Mouse (Mus musculus) heart, embryonic 14.5 days (tissue): ENCODE results near the gene Opalin. TPM values are rescaled to one million over a fixed set of nuclear protein-coding genes. Genes with fewer than 3 reads are reported as not detected.

Source experiments
- ATAC-seq: fragments of 200-750 bp; cut with Nextera tagmentation; 2 replicates; pipeline ENCODE4 v1.8.0; 2017; ENCODE audit warnings: low read depth, moderate TSS enrichment; ENCODE audit not compliant: insufficient number of reproducible peaks, insufficient read depth, low FRiP score
- H3K27ac ChIP-seq, 2 experiments: fragments of 200-500 bp in 1 of 2; fragments of 300-500 bp in 1 of 2; sonication (generic) in 1 of 2; replicated peaks in 1 of 2; 2 replicates each; pipeline ENCODE4 v1.5.1; 2012 to 2014; ENCODE audit warnings: low read depth in 2 of 2, low read length in 2 of 2, control low read depth in 1 of 2, mild to moderate bottlenecking in 1 of 2, mixed read lengths in 1 of 2; ENCODE audit not compliant: control insufficient read depth in 1 of 2, insufficient read depth in 1 of 2
- H3K27me3 ChIP-seq: fragments of 300-500 bp; sonication (generic); 2 replicates; pipeline ENCODE4 v1.6.1; 2014; ENCODE audit warnings: mild to moderate bottlenecking, low read length, control low read depth; ENCODE audit not compliant: control insufficient read depth, insufficient read depth
- H3K36me3 ChIP-seq: fragments of 300-500 bp; sonication (generic); 2 replicates; pipeline ENCODE4 v1.6.1; 2014; ENCODE audit warnings: mild to moderate bottlenecking, control low read depth, low read length, mixed read lengths; ENCODE audit not compliant: control insufficient read depth, insufficient read depth
- H3K4me1 ChIP-seq, 2 experiments: fragments of 200-500 bp in 1 of 2; fragments of 300-500 bp in 1 of 2; sonication (generic) in 1 of 2; 2 replicates each; pipeline ENCODE4 v1.6.1; 2012 to 2014; ENCODE audit warnings: low read length in 2 of 2, control low read depth in 1 of 2, mixed read lengths in 1 of 2; ENCODE audit not compliant: control insufficient read depth in 2 of 2, insufficient read depth in 2 of 2
- H3K4me2 ChIP-seq: fragments of 300-500 bp; sonication (generic); 2 replicates; pipeline ENCODE4 v1.6.1; 2014; ENCODE audit warnings: mild to moderate bottlenecking, low read length
- H3K4me3 ChIP-seq, 2 experiments: fragments of 200-500 bp in 1 of 2; fragments of 300-500 bp in 1 of 2; sonication (generic) in 1 of 2; 2 replicates each; pipeline ENCODE4 v1.5.1; 2012 to 2014; ENCODE audit warnings: low read length in 2 of 2, mild to moderate bottlenecking in 2 of 2, control low read depth in 1 of 2, low read depth in 1 of 2, moderate library complexity in 1 of 2; ENCODE audit not compliant: control insufficient read depth in 1 of 2, insufficient read depth in 1 of 2
- H3K9ac ChIP-seq: fragments of 300-500 bp; sonication (generic); 2 replicates; pipeline ENCODE4 v1.6.1; 2014; ENCODE audit warnings: mild to moderate bottlenecking, low read length
- H3K9me3 ChIP-seq: fragments of 300-500 bp; sonication (generic); 2 replicates; pipeline ENCODE4 v1.6.1; 2016; ENCODE audit warnings: low read length, control low read depth; ENCODE audit not compliant: control insufficient read depth
- WGBS: fragments of 180-500 bp; shearing (Covaris S2); extraction: QIAGEN DNeasy Blood & Tissue Kit; methylation state at CpG from one replicate; pipeline ENCODE4 v1.1.7; 2014; 5-methylcytosine and 5-hydroxymethylcytosine counted together
- polyA plus RNA-seq: library from polyadenylated mRNA; unstranded; fragments of >200 nt; fragmentation: Nextera tagmentation; extraction: Ambion mirVana; gene quantifications from 2 replicates; pipeline ENCODE4 v1.2.1, GENCODE M21; 2014

The Opalin gene
- polyA plus RNA-seq, 1 experiment from 2014 or later: 0.14 TPM

GRCm38 (mm10) chr19:41029219-41029618 lies 47.7 kb downstream of the Opalin start, which contains the start of gene Dntt:
Gene Dntt, plus strand, starts transcription at chr19:41029275.
- ATAC-seq: no peak
- H3K4me1 ChIP-seq: peaks cover 0 to 2% of the 10 kb centered on the region in 2 experiments; a peak in 1 of 4 replicates
- H3K4me3 ChIP-seq: no peak within 1 kb of the TSS
- no peaks in the 10 kb centered on the region for H3K27me3 ChIP-seq
- no peak within 1 kb of the TSS for H3K9ac ChIP-seq
- H3K27ac ChIP-seq: no peak within 1 kb of the TSS
- no peak within 1 kb of the TSS for H3K4me2 ChIP-seq
- no peaks in the 10 kb centered on the region for H3K36me3 ChIP-seq
- H3K9me3 ChIP-seq: no peaks in the 10 kb centered on the region
- WGBS: 84% methylated on average over 6 of the region's 6 CpGs

- Histone ChIP-seq H3K4me2 (no peak overlapping the region), H3K4me1 (peaks cover 0 to 2% of the 10 kb centered on the region in 2 experiments; a peak in 1 of 4 replicates), H3K4me3 (no peak overlapping the region), H3K27ac (no peak overlapping the region), H3K9me3 (no peaks in the 10 kb centered on the region), H3K36me3 (no peaks in the 10 kb centered on the region), H3K27me3 (no peaks in the 10 kb centered on the region), H3K9ac (no peak overlapping the region)
- ATAC-seq: no peak
- 96% methylated on average over 9 of the region's 9 CpGs for WGBS
Observed at GRCm38 (mm10) chr19:41027601-41028000, 49.3 kb downstream of the Opalin start.

GRCm38 (mm10) chr19:41027024-41027423 lies 49.9 kb downstream of the Opalin start:
- ATAC-seq: no peak
- H3K9ac ChIP-seq: no peak overlapping the region
- H3K27me3 ChIP-seq: no peaks in the 10 kb centered on the region
- H3K27ac ChIP-seq: no peak overlapping the region
- no peak overlapping the region for H3K4me3 ChIP-seq
- H3K4me2 ChIP-seq: no peak overlapping the region
- no peaks in the 10 kb centered on the region for H3K9me3 ChIP-seq
- peaks cover 0 to 2% of the 10 kb centered on the region in 2 experiments; a peak in 1 of 4 replicates for H3K4me1 ChIP-seq
- H3K36me3 ChIP-seq: no peaks in the 10 kb centered on the region
- 92% methylated on average over 5 of the region's 5 CpGs for WGBS

- H3K9me3 ChIP-seq: no peaks in the 10 kb centered on the region
- no peaks in the 10 kb centered on the region for H3K27me3 ChIP-seq
- no peak overlapping the region for H3K4me3 ChIP-seq
- peaks cover 0 to 2% of the 10 kb centered on the region in 2 experiments; a peak in 1 of 4 replicates for H3K4me1 ChIP-seq
- H3K9ac ChIP-seq: no peak overlapping the region
- no peak overlapping the region for H3K27ac ChIP-seq
- H3K4me2 ChIP-seq: no peak overlapping the region
- ATAC-seq: no peak
- 78% methylated on average over 8 of the region's 8 CpGs for WGBS
- no peaks in the 10 kb centered on the region for H3K36me3 ChIP-seq
Observed at GRCm38 (mm10) chr19:41026551-41026950, 50.4 kb downstream of the Opalin start.

GRCm38 (mm10) chr19:41022244-41022643 lies 54.7 kb downstream of the Opalin start:
- Histone ChIP-seq H3K36me3 (no peaks in the 10 kb centered on the region), H3K27me3 (peaks cover 22% of the 10 kb centered on the region), H3K27ac (no peak overlapping the region), H3K4me1 (no peaks in the 10 kb centered on the region), H3K4me3 (no peak overlapping the region), H3K4me2 (no peak overlapping the region), H3K9ac (no peak overlapping the region), H3K9me3 (no peaks in the 10 kb centered on the region)
- no peak for ATAC-seq
- 64% methylated on average over 4 of the region's 4 CpGs for WGBS

- no peak for ATAC-seq
- no peak overlapping the region for H3K27ac ChIP-seq
- H3K4me3 ChIP-seq: no peak overlapping the region
- H3K9me3 ChIP-seq: no peaks in the 10 kb centered on the region
- no peak overlapping the region for H3K9ac ChIP-seq
- H3K27me3 ChIP-seq: peaks cover 22% of the 10 kb centered on the region
- H3K36me3 ChIP-seq: no peaks in the 10 kb centered on the region
- H3K4me1 ChIP-seq: peaks cover 3% of the 10 kb centered on the region in 2 experiments; a peak in 1 of 4 replicates
- H3K4me2 ChIP-seq: no peak overlapping the region
- 64% methylated on average over 3 of the region's 3 CpGs for WGBS
Observed at GRCm38 (mm10) chr19:41020537-41020936, 56.4 kb downstream of the Opalin start.

- H3K27me3 ChIP-seq: peaks cover 22% of the 10 kb centered on the region
- ATAC-seq: no peak
- 68% methylated on average over 5 of the region's 5 CpGs for WGBS
Observed at GRCm38 (mm10) chr19:41019164-41019675, 57.7 kb downstream of the Opalin start.

More at GRCm38 (mm10) chr19:41019164-41019675, 57.7 kb downstream of the Opalin start:
- H3K4me3 ChIP-seq: no peak overlapping the region
- no peak overlapping the region for H3K9ac ChIP-seq
- no peak overlapping the region for H3K27ac ChIP-seq
- peaks cover 3% of the 10 kb centered on the region in 2 experiments; a peak in 1 of 4 replicates for H3K4me1 ChIP-seq
- no peaks in the 10 kb centered on the region for H3K9me3 ChIP-seq
- H3K36me3 ChIP-seq: no peaks in the 10 kb centered on the region
- no peak overlapping the region for H3K4me2 ChIP-seq
